In the genomic region with DNA sequence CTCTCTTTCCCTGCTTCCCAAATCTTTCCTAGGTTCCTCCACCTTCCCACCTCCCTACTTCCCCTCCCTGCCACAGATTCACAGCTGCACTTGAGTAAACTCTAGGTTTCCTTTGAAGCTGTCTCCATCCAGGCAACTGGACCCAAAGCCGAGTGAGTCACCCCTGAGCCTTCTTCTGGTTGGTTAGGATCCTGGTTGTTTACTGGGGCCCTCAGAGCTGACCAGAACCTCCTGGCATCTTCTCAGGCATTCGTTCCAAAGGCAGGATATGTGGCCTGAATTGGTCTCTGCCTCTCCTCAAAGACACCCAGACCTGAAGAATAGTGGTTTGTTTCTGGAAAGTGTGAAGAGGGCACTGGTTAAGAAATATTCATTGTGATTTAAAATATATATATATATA, we compare ENCODE assay signal across 23 mouse cellular contexts.
DNase-seq lines count a peak whose midpoint lies in the region; ATAC-seq and TF ChIP-seq lines count a peak whose summit lies in the region.
"Had no signal": no experiment of that assay in that cellular context is flagged by ENCODE, and none has a peak within 500 bp of the region (broad histone marks: within the 10 kb centered on the region; RNA-seq: fewer than 3 reads in every experiment).

No protein-coding gene starts in this region.

- no peak overlapping the region for H3K9ac ChIP-seq in midbrain, embryonic 11.5 days (ENCODE audit: low read length)
- H3K9ac ChIP-seq in neural tube, embryonic 15.5 days (replicated peaks) = no peak overlapping the region
- H3K9ac ChIP-seq: embryonic facial prominence, embryonic 12.5 days; heart, embryonic 15.5 days; limb, embryonic 15.5 days; liver, embryonic 15.5 days; midbrain, embryonic 13.5 days; neural tube, embryonic 12.5 days had no signal

- no peak overlapping the region for H3K4me3 ChIP-seq in midbrain, embryonic 11.5 days (ENCODE audit: low read depth, low read length)
- no peak overlapping the region for H3K4me3 ChIP-seq in midbrain, embryonic 10.5 days
- H3K4me3 ChIP-seq in neural tube, embryonic 15.5 days (replicated peaks) = no peak overlapping the region
- H3K4me3 ChIP-seq: embryonic facial prominence, embryonic 12.5 days; erythroblast, embryonic 14.5 days; heart, embryonic 15.5 days; hindbrain, embryonic 10.5 days; limb, embryonic 15.5 days; liver, embryonic 15.5 days; midbrain, embryonic 13.5 days; neural tube, embryonic 12.5 days had no signal

- DNase-seq in heart, adult 18-20 months = peak; percentile 15 to 51
- DNase-seq in heart, postnatal 25 days (ENCODE audit: low spot score) = no peak
- peak; percentile 6 for DNase-seq in midbrain, embryonic 11.5 days (ENCODE audit: low spot score, missing footprints)
- DNase-seq in midbrain, embryonic 10.5 days (ENCODE audit: low spot score) = no peak
- peak; percentile 74 for DNase-seq in Patski (ENCODE audit: low read depth, low spot score)
- DNase-seq in gastrocnemius, postnatal 25 days = peak; percentile 65
- no peak for DNase-seq in kidney, adult 9 months
- DNase-seq: adrenal gland, postnatal 14 days; B cell, adult 2 months; cerebellum, adult 9-11 months; kidney, adult 18-20 months; kidney, postnatal 25 days; thymus, postnatal 14 days had no signal

- no peaks in the 10 kb centered on the region for H3K4me1 ChIP-seq in midbrain, embryonic 11.5 days (ENCODE audit: control insufficient read depth, insufficient read depth, low read length)
- H3K4me1 ChIP-seq in midbrain, embryonic 10.5 days = no peaks in the 10 kb centered on the region
- no peaks in the 10 kb centered on the region for H3K4me1 ChIP-seq in neural tube, embryonic 15.5 days
- H3K4me1 ChIP-seq: embryonic facial prominence, embryonic 12.5 days; heart, embryonic 15.5 days; hindbrain, embryonic 10.5 days; limb, embryonic 15.5 days; midbrain, embryonic 13.5 days; neural tube, embryonic 12.5 days had no signal

- no peak for ATAC-seq in midbrain, embryonic 11.5 days (ENCODE audit: low FRiP score)
- ATAC-seq in Patski = peak; percentile 92
- ATAC-seq in neural tube, embryonic 15.5 days (ENCODE audit: low FRiP score) = no peak
- ATAC-seq: forebrain, embryonic 14.5 days; midbrain, embryonic 13.5 days had no signal

- no peak overlapping the region for H3K27ac ChIP-seq in midbrain, embryonic 11.5 days (ENCODE audit: low read depth, low read length)
- no peak overlapping the region for H3K27ac ChIP-seq in midbrain, embryonic 10.5 days (replicated peaks)
- no peak overlapping the region for H3K27ac ChIP-seq in neural tube, embryonic 15.5 days (replicated peaks)
- H3K27ac ChIP-seq: embryonic facial prominence, embryonic 12.5 days; heart, embryonic 15.5 days; hindbrain, embryonic 10.5 days; limb, embryonic 15.5 days; liver, embryonic 15.5 days; midbrain, embryonic 13.5 days; neural tube, embryonic 12.5 days had no signal

- no peaks in the 10 kb centered on the region for H3K36me3 ChIP-seq in midbrain, embryonic 11.5 days (ENCODE audit: control insufficient read depth, insufficient read depth, low read length)
- H3K36me3 ChIP-seq in midbrain, embryonic 10.5 days = no peaks in the 10 kb centered on the region
- no peaks in the 10 kb centered on the region for H3K36me3 ChIP-seq in neural tube, embryonic 15.5 days
- H3K36me3 ChIP-seq: embryonic facial prominence, embryonic 12.5 days; heart, embryonic 15.5 days; hindbrain, embryonic 10.5 days; limb, embryonic 15.5 days; liver, embryonic 15.5 days; midbrain, embryonic 13.5 days; neural tube, embryonic 12.5 days had no signal

- no peak overlapping the region for H3K4me2 ChIP-seq in midbrain, embryonic 11.5 days
- H3K4me2 ChIP-seq in neural tube, embryonic 15.5 days = no peak overlapping the region
- H3K4me2 ChIP-seq: embryonic facial prominence, embryonic 12.5 days; heart, embryonic 15.5 days; limb, embryonic 15.5 days; liver, embryonic 15.5 days; midbrain, embryonic 13.5 days; neural tube, embryonic 12.5 days had no signal

- intact Hi-C loops in heart, postnatal 25 days (cut with DNase I) = no loop called here

- POLR2A ChIA-PET in Patski (lab: Charles Lee) = no interaction called here

- CTCF ChIA-PET in Patski (lab: Charles Lee) = interaction anchor here (1.3 kb wide), 1 partner anchor 25 kb away, joined by 3 read pairs; no protein-coding TSS in a partner anchor

- WGBS in midbrain, embryonic 11.5 days = 78% methylated on average over 2 of the region's 2 CpGs
- WGBS in midbrain, embryonic 10.5 days = 68% methylated on average over 2 of the region's 2 CpGs
- WGBS in neural tube, embryonic 15.5 days = 79% methylated on average over 2 of the region's 2 CpGs

- H3K9me3 ChIP-seq in midbrain, embryonic 11.5 days (ENCODE audit: control insufficient read depth, low read length) = no peaks in the 10 kb centered on the region
- no peaks in the 10 kb centered on the region for H3K9me3 ChIP-seq in midbrain, embryonic 10.5 days (replicated peaks)
- no peaks in the 10 kb centered on the region for H3K9me3 ChIP-seq in neural tube, embryonic 15.5 days (replicated peaks)
- H3K9me3 ChIP-seq: embryonic facial prominence, embryonic 12.5 days; heart, embryonic 15.5 days; hindbrain, embryonic 10.5 days; limb, embryonic 15.5 days; liver, embryonic 15.5 days; midbrain, embryonic 13.5 days; neural tube, embryonic 12.5 days had no signal

- no peak for TF ChIP-seq CTCF in Patski (IDR thresholded peaks at IDR 0.05)

- in situ Hi-C loops in Patski (cut with MboI; ENCODE audit: low pct_unique_long_range_greater_than_20kb) = loop anchor here (5.0 kb wide), 2 partner anchors 192 to 722 kb away; no protein-coding TSS in a partner anchor

- no peaks in the 10 kb centered on the region for H3K27me3 ChIP-seq in midbrain, embryonic 11.5 days (ENCODE audit: control insufficient read depth, insufficient read depth, low read length)
- peaks cover 35% of the 10 kb centered on the region for H3K27me3 ChIP-seq in midbrain, embryonic 10.5 days (ENCODE audit: low read depth, poor library complexity, severe bottlenecking)
- H3K27me3 ChIP-seq in Patski = no peaks in the 10 kb centered on the region
- H3K27me3 ChIP-seq in neural tube, embryonic 15.5 days (replicated peaks) = peaks cover 23% of the 10 kb centered on the region
- H3K27me3 ChIP-seq: heart, embryonic 15.5 days; liver, embryonic 15.5 days; neural tube, embryonic 12.5 days had no signal

Comparison
In these comparisons a context has a peak if more than half of its experiments do, and no peak if none do; other contexts are left out.
1. DNase-seq: peak in heart, adult 18-20 months (2 of 2), midbrain, embryonic 11.5 days (single experiment), Patski (single experiment) and gastrocnemius, postnatal 25 days (single experiment); none in heart, postnatal 25 days (single experiment), midbrain, embryonic 10.5 days (single experiment) and kidney, adult 9 months (single experiment).